In the genomic region with DNA sequence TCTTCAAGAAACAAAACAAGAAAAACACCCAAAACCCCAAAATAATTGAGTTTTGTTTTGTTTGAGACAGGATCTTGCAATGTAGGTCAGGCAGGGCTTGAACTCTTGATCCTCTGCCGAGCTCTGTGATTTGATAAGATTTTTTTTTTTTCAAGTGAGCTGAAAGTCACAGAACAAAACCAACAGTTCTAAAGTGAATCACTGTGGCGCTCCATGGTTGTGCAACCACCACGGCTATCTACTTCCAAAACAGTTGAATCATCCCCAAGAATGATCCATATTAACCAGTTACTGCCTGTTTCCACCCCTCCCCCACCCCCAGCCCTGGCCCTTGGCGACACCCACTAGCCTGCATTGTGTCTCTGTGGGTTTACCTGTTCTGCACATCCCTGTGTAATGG, we compare ENCODE assay signal across 8 mouse cellular contexts. TPM values are rescaled to one million over a fixed set of nuclear protein-coding genes. Genes with fewer than 3 reads are reported as not detected.
DNase-seq lines count a peak whose midpoint lies in the region; ATAC-seq and TF ChIP-seq lines count a peak whose summit lies in the region.

No protein-coding gene starts in this region.

- no peak overlapping the region for H3K4me3 ChIP-seq in neural tube, embryonic 12.5 days
- no peak overlapping the region for H3K4me3 ChIP-seq in limb, embryonic 12.5 days (replicated peaks)
- peak overlapping the region; percentile 8; the same call in 1 of the 2 replicates for H3K4me3 ChIP-seq in stomach, postnatal 0 days (ENCODE audit: low read depth, low read length)

- H3K36me3 ChIP-seq in neural tube, embryonic 12.5 days = 0 out of 2 replicates have a peak, but pooled peaks cover 5% of the 10 kb centered on the region
- peaks cover 41% of the 10 kb centered on the region for H3K36me3 ChIP-seq in limb, embryonic 12.5 days
- peaks cover 3% of the 10 kb centered on the region; the same call in 1 of the 2 replicates for H3K36me3 ChIP-seq in stomach, postnatal 0 days (ENCODE audit: control insufficient read depth, insufficient read depth, low read length)

- TF ChIP-seq EP300 in stomach, postnatal 0 days (optimal IDR thresholded peaks at IDR 0.05) = no peak

- H3K9ac ChIP-seq in neural tube, embryonic 12.5 days = no peak overlapping the region
- H3K9ac ChIP-seq in limb, embryonic 12.5 days (replicated peaks) = no peak overlapping the region
- no peak overlapping the region for H3K9ac ChIP-seq in stomach, postnatal 0 days (ENCODE audit: low read length)

- H3K27me3 ChIP-seq in neural tube, embryonic 12.5 days (replicated peaks) = no peaks in the 10 kb centered on the region
- no peaks in the 10 kb centered on the region for H3K27me3 ChIP-seq in limb, embryonic 12.5 days
- no peaks in the 10 kb centered on the region for H3K27me3 ChIP-seq in stomach, postnatal 0 days (ENCODE audit: control insufficient read depth, insufficient read depth, low read length)

- peaks cover 11% of the 10 kb centered on the region for H3K4me1 ChIP-seq in neural tube, embryonic 12.5 days
- H3K4me1 ChIP-seq in limb, embryonic 12.5 days (replicated peaks) = peaks cover 8% of the 10 kb centered on the region
- H3K4me1 ChIP-seq in stomach, postnatal 0 days (replicated peaks; ENCODE audit: control insufficient read depth, insufficient read depth) = no peaks in the 10 kb centered on the region

- H3K4me2 ChIP-seq in neural tube, embryonic 12.5 days (replicated peaks) = peak overlapping the region; percentile 94
- H3K4me2 ChIP-seq in limb, embryonic 12.5 days = peak overlapping the region; percentile 84
- peak overlapping the region; percentile 82 for H3K4me2 ChIP-seq in stomach, postnatal 0 days (replicated peaks; ENCODE audit: low read depth)

- no peak overlapping the region for H3K27ac ChIP-seq in neural tube, embryonic 12.5 days
- H3K27ac ChIP-seq in limb, embryonic 12.5 days = no peak overlapping the region
- peak overlapping the region; percentile 8; the same call in 1 of the 2 replicates for H3K27ac ChIP-seq in stomach, postnatal 0 days (replicated peaks)

- no peaks in the 10 kb centered on the region for H3K9me3 ChIP-seq in neural tube, embryonic 12.5 days
- no peaks in the 10 kb centered on the region for H3K9me3 ChIP-seq in limb, embryonic 12.5 days
- no peaks in the 10 kb centered on the region for H3K9me3 ChIP-seq in stomach, postnatal 0 days (ENCODE audit: control insufficient read depth, low read length)

- peak; percentile 74 to 90 for DNase-seq in adrenal gland, adult (ENCODE audit: inconsistent age in 2 of 2, low spot score in 1 of 2)
- DNase-seq in adrenal gland, postnatal 25 days = no peak
- DNase-seq in neural tube, embryonic 10.5 days (ENCODE audit: extremely low spot score, low spot score) = no peak
- no peak for DNase-seq in stomach, postnatal 0 days (ENCODE audit: low spot score)
- no peak for DNase-seq in layer of hippocampus, postnatal 25 days (ENCODE audit: extremely low spot score in 1 of 2, low spot score in 1 of 2)
- no peak for DNase-seq in layer of hippocampus, adult 9-11 months

- no peak for ATAC-seq in neural tube, embryonic 12.5 days (ENCODE audit: low FRiP score, low read depth)
- no peak for ATAC-seq in limb, embryonic 12.5 days (ENCODE audit: insufficient number of reproducible peaks, insufficient read depth, low FRiP score, low TSS enrichment, low read depth)
- ATAC-seq in stomach, postnatal 0 days (ENCODE audit: low FRiP score, low TSS enrichment) = no peak

- TF ChIP-seq CTCF in stomach, postnatal 0 days (IDR thresholded peaks at IDR 0.05; ENCODE audit: low read depth) = no peak

- 88% methylated on average over 4 of the region's 4 CpGs for WGBS in neural tube, embryonic 12.5 days
- WGBS in limb, embryonic 12.5 days = 89% methylated on average over 4 of the region's 4 CpGs
- 44% methylated on average over 4 of the region's 4 CpGs for WGBS in stomach, postnatal 0 days

RNA-seq across cellular contexts. Expression of a gene that starts 1.5 kb away (rescaled TPM):
- total RNA-seq in adrenal gland, postnatal 25 days (2021) = 154 and 189 TPM in 2 replicates
- 53.4 and 54.8 TPM in 2 replicates for polyA plus RNA-seq in neural tube, embryonic 12.5 days (2016; fragmentation: Nextera tagmentation; extraction: Ambion mirVana)
- 48.3 and 48.6 TPM in 2 replicates for polyA plus RNA-seq in limb, embryonic 12.5 days (2016; fragmentation: Nextera tagmentation; extraction: Ambion mirVana)
- polyA plus RNA-seq in stomach, postnatal 0 days (2015; fragmentation: Nextera tagmentation; extraction: Ambion mirVana) = 31.2 and 32.9 TPM in 2 replicates
- 10 to 100 TPM; 37.8 to 37.9 TPM for total RNA-seq in layer of hippocampus, postnatal 25 days (2021)

RNA-seq across cellular contexts. Expression of a gene that starts 27.2 kb away (rescaled TPM):
- total RNA-seq in adrenal gland, postnatal 25 days (2021) = 8.0 and 12.7 TPM in 2 replicates
- 11.4 and 12.2 TPM in 2 replicates for polyA plus RNA-seq in neural tube, embryonic 12.5 days (2016; fragmentation: Nextera tagmentation; extraction: Ambion mirVana)
- 18.3 and 25.2 TPM in 2 replicates for polyA plus RNA-seq in limb, embryonic 12.5 days (2016; fragmentation: Nextera tagmentation; extraction: Ambion mirVana)
- polyA plus RNA-seq in stomach, postnatal 0 days (2015; fragmentation: Nextera tagmentation; extraction: Ambion mirVana) = 9.4 and 10.0 TPM in 2 replicates
- 1 to 10 TPM; 4.4 to 6.3 TPM for total RNA-seq in layer of hippocampus, postnatal 25 days (2021)

RNA-seq across cellular contexts. Expression of a gene that starts 27.4 kb away (rescaled TPM):
- 50.3 and 61.0 TPM in 2 replicates for total RNA-seq in adrenal gland, postnatal 25 days (2021)
- 190 and 194 TPM in 2 replicates for polyA plus RNA-seq in neural tube, embryonic 12.5 days (2016; fragmentation: Nextera tagmentation; extraction: Ambion mirVana)
- polyA plus RNA-seq in limb, embryonic 12.5 days (2016; fragmentation: Nextera tagmentation; extraction: Ambion mirVana) = 167 and 173 TPM in 2 replicates
- polyA plus RNA-seq in stomach, postnatal 0 days (2015; fragmentation: Nextera tagmentation; extraction: Ambion mirVana) = 39.6 and 41.6 TPM in 2 replicates
- 100 to 1,000 TPM; 123 to 127 TPM for total RNA-seq in layer of hippocampus, postnatal 25 days (2021)

Comparison
In these comparisons a context has a peak if more than half of its experiments do, and no peak if none do; other contexts are left out.
1. DNase-seq: peak in adrenal gland, adult (2 of 2); none in adrenal gland, postnatal 25 days (single experiment), neural tube, embryonic 10.5 days (single experiment), stomach, postnatal 0 days (single experiment), layer of hippocampus, postnatal 25 days (0 of 2) and layer of hippocampus, adult 9-11 months (single experiment).
2. Peak in every context shown above with its lines, with median percentiles within 50 percentile points of each other: H3K4me2 ChIP-seq.